Mouse (Mus musculus): ENCODE data around the gene Casq2.

The Casq2 gene

GRCm38 (mm10) chr3:102193488-102194290 lies 107.5 kb downstream of the Casq2 start:
- peak in 1 of 2 experiments; percentile 54 for DNase-seq (ENCODE audit: low spot score in 2 of 2)

- DNase-seq (ENCODE audit: low spot score in 2 of 2): no peak
Observed at GRCm38 (mm10) chr3:102194291-102195051, 108.3 kb downstream of the Casq2 start.

GRCm38 (mm10) chr3:102195762-102196161 lies 109.5 kb downstream of the Casq2 start:
- no peak for DNase-seq (ENCODE audit: low spot score in 2 of 2)
